Comparison of ENCODE assay signal across 8 mouse cellular contexts in genomic region chr10:79803716-79804323, GRCm38 (mm10). TPM values are rescaled to one million over a fixed set of nuclear protein-coding genes. Genes with fewer than 3 reads are reported as not detected.
DNase-seq lines count a peak whose midpoint lies in the region; ATAC-seq lines count a peak whose summit lies in the region.

No protein-coding gene starts in this region.

- no peaks in the 10 kb centered on the region for H3K27me3 ChIP-seq in forebrain, embryonic 16.5 days (replicated peaks; ENCODE audit: control insufficient read depth, insufficient read depth, low read length)
- no peaks in the 10 kb centered on the region for H3K27me3 ChIP-seq in intestine, embryonic 15.5 days (replicated peaks)
- H3K27me3 ChIP-seq in limb, embryonic 10.5 days (ENCODE audit: low read depth, poor library complexity, severe bottlenecking): no peaks in the 10 kb centered on the region

- peak; percentile 74 for DNase-seq in Muller cell, postnatal 12 days (ENCODE audit: inconsistent ontology term)
- DNase-seq in brain, embryonic 18.5 days (ENCODE audit: low read depth, low spot score): peak; percentile 72
- peak; percentile 95 for DNase-seq in limb, embryonic 10.5 days (ENCODE audit: low spot score)
- peak; percentile 94 for DNase-seq in retina, postnatal 1 day
- DNase-seq in urinary bladder, postnatal 25 days (ENCODE audit: low spot score): no peak
- no peak for DNase-seq in T-cell, adult 2 months (ENCODE audit: low spot score)

- peaks cover 2% of the 10 kb centered on the region; the same call in 1 of the 2 replicates for H3K36me3 ChIP-seq in forebrain, embryonic 16.5 days (ENCODE audit: control insufficient read depth, insufficient read depth)
- H3K36me3 ChIP-seq in intestine, embryonic 15.5 days: no peaks in the 10 kb centered on the region
- peaks cover 46% of the 10 kb centered on the region for H3K36me3 ChIP-seq in limb, embryonic 10.5 days

- no peaks in the 10 kb centered on the region for H3K9me3 ChIP-seq in forebrain, embryonic 16.5 days (ENCODE audit: control insufficient read depth, low read length)
- no peaks in the 10 kb centered on the region for H3K9me3 ChIP-seq in intestine, embryonic 15.5 days
- H3K9me3 ChIP-seq in limb, embryonic 10.5 days (replicated peaks): no peaks in the 10 kb centered on the region

- peak overlapping the region; percentile 91 for H3K27ac ChIP-seq in forebrain, embryonic 16.5 days (ENCODE audit: low read length)
- no peak overlapping the region for H3K27ac ChIP-seq in intestine, embryonic 15.5 days
- peak overlapping the region; percentile 77 for H3K27ac ChIP-seq in limb, embryonic 10.5 days

- H3K4me3 ChIP-seq in forebrain, embryonic 16.5 days (replicated peaks; ENCODE audit: low read length): peak overlapping the region; percentile 34
- H3K4me3 ChIP-seq in intestine, embryonic 15.5 days (replicated peaks): no peak overlapping the region
- H3K4me3 ChIP-seq in limb, embryonic 10.5 days: peak overlapping the region; percentile 44

- peak; percentile 98 for ATAC-seq in forebrain, embryonic 16.5 days
- ATAC-seq in intestine, embryonic 15.5 days: peak; percentile 55

- H3K4me1 ChIP-seq in forebrain, embryonic 16.5 days (replicated peaks; ENCODE audit: control insufficient read depth, insufficient read depth, low read length): peaks cover 45% of the 10 kb centered on the region
- H3K4me1 ChIP-seq in intestine, embryonic 15.5 days (replicated peaks): peaks cover 46% of the 10 kb centered on the region
- peaks cover 70% of the 10 kb centered on the region for H3K4me1 ChIP-seq in limb, embryonic 10.5 days

- H3K4me2 ChIP-seq in forebrain, embryonic 16.5 days (ENCODE audit: low read length): peak overlapping the region; percentile 59
- peak overlapping the region; percentile 20; the same call in 1 of the 2 replicates for H3K4me2 ChIP-seq in intestine, embryonic 15.5 days (replicated peaks)

- WGBS in forebrain, embryonic 16.5 days: 2% methylated on average over 28 of the region's 29 CpGs
- 26% methylated on average over 29 of the region's 29 CpGs for WGBS in intestine, embryonic 15.5 days
- WGBS in limb, embryonic 10.5 days: 11% methylated on average over 29 of the region's 29 CpGs

- H3K9ac ChIP-seq in forebrain, embryonic 16.5 days (replicated peaks; ENCODE audit: low read depth, low read length): peak overlapping the region; percentile 49
- no peak overlapping the region for H3K9ac ChIP-seq in intestine, embryonic 15.5 days

RNA-seq across cellular contexts. Expression of gene Palm, which starts 10.4 kb away (rescaled TPM):
- 327 and 349 TPM in 2 replicates for polyA plus RNA-seq in forebrain, embryonic 16.5 days (2015; fragmentation: Nextera tagmentation; extraction: Ambion mirVana)
- polyA plus RNA-seq in intestine, embryonic 15.5 days (2015; fragmentation: Nextera tagmentation; extraction: Ambion mirVana): 48.1 and 48.5 TPM in 2 replicates
- polyA plus RNA-seq in limb, embryonic 10.5 days (2016; fragmentation: Nextera tagmentation; extraction: Ambion mirVana): 121 and 126 TPM in 2 replicates

RNA-seq across cellular contexts. Expression of gene Prss57, which starts 13.1 kb away (rescaled TPM):
- polyA plus RNA-seq in forebrain, embryonic 16.5 days (2015; fragmentation: Nextera tagmentation; extraction: Ambion mirVana): 0.36 and 0.62 TPM in 2 replicates
- 0.09 TPM in 1 of 2 replicates, not detected in the other for polyA plus RNA-seq in intestine, embryonic 15.5 days (2015; fragmentation: Nextera tagmentation; extraction: Ambion mirVana)
- polyA plus RNA-seq in limb, embryonic 10.5 days (2016; fragmentation: Nextera tagmentation; extraction: Ambion mirVana): 0.19 TPM in 1 of 2 replicates, not detected in the other

RNA-seq across cellular contexts. Expression of gene Misp, which starts 17.0 kb away (rescaled TPM):
- 0.48 and 1.2 TPM in 2 replicates for polyA plus RNA-seq in forebrain, embryonic 16.5 days (2015; fragmentation: Nextera tagmentation; extraction: Ambion mirVana)
- 141 and 154 TPM in 2 replicates for polyA plus RNA-seq in intestine, embryonic 15.5 days (2015; fragmentation: Nextera tagmentation; extraction: Ambion mirVana)
- 0.60 TPM in 1 of 2 replicates, not detected in the other for polyA plus RNA-seq in limb, embryonic 10.5 days (2016; fragmentation: Nextera tagmentation; extraction: Ambion mirVana)

RNA-seq across cellular contexts. Expression of gene Fstl3, which starts 26.7 kb away (rescaled TPM):
- polyA plus RNA-seq in forebrain, embryonic 16.5 days (2015; fragmentation: Nextera tagmentation; extraction: Ambion mirVana): 1.1 and 1.4 TPM in 2 replicates
- polyA plus RNA-seq in intestine, embryonic 15.5 days (2015; fragmentation: Nextera tagmentation; extraction: Ambion mirVana): 14.0 and 16.1 TPM in 2 replicates
- polyA plus RNA-seq in limb, embryonic 10.5 days (2016; fragmentation: Nextera tagmentation; extraction: Ambion mirVana): 1.8 and 2.3 TPM in 2 replicates

RNA-seq across cellular contexts. Expression of gene Rnf126, which starts 37.1 kb away (rescaled TPM):
- 85.8 and 87.2 TPM in 2 replicates for polyA plus RNA-seq in forebrain, embryonic 16.5 days (2015; fragmentation: Nextera tagmentation; extraction: Ambion mirVana)
- polyA plus RNA-seq in intestine, embryonic 15.5 days (2015; fragmentation: Nextera tagmentation; extraction: Ambion mirVana): 89.8 and 91.6 TPM in 2 replicates
- polyA plus RNA-seq in limb, embryonic 10.5 days (2016; fragmentation: Nextera tagmentation; extraction: Ambion mirVana): 141 and 151 TPM in 2 replicates

Comparison
In these comparisons a context has a peak if more than half of its experiments do, and no peak if none do; other contexts are left out.
1. DNase-seq: peak in Muller cell, postnatal 12 days (single experiment), brain, embryonic 18.5 days (single experiment), limb, embryonic 10.5 days (single experiment) and retina, postnatal 1 day (single experiment); none in urinary bladder, postnatal 25 days (single experiment) and T-cell, adult 2 months (single experiment).
2. RNA of gene Misp, which starts 17.0 kb away (polyA plus RNA-seq): 141 to 154 TPM in intestine, embryonic 15.5 days; 0.48 to 1.2 TPM in forebrain, embryonic 16.5 days and 0.60 TPM in limb, embryonic 10.5 days; every median in the first group is over 10 times any median in the second.